Mouse (Mus musculus) hindbrain, embryonic 14.5 days (tissue): Measurements from ENCODE around the gene Pkib. TPM values are rescaled to one million over a fixed set of nuclear protein-coding genes. Genes with fewer than 3 reads are reported as not detected.

ENCODE experiments used
- ATAC-seq: fragments of 200-750 bp; cut with Nextera tagmentation; 2 replicates; pipeline ENCODE4 v1.8.0; 2017; ENCODE audit warnings: moderate number of reproducible peaks, mild to moderate bottlenecking, moderate TSS enrichment, moderate library complexity; ENCODE audit not compliant: low FRiP score
- DNase-seq: peaks from one replicate; pipeline ENCODE4 v3.0.0-alpha.2; 2015; ENCODE audit warnings: low spot score
- H3K27ac ChIP-seq: fragments of 300-500 bp; sonication (generic); 2 replicates; pipeline ENCODE4 v1.5.1; 2014; ENCODE audit warnings: mild to moderate bottlenecking, moderate library complexity
- H3K27me3 ChIP-seq: fragments of 300-500 bp; sonication (generic); 2 replicates; pipeline ENCODE4 v1.6.1; 2014; ENCODE audit warnings: mild to moderate bottlenecking, low read length, mixed read lengths; ENCODE audit not compliant: control insufficient read depth, insufficient read depth
- H3K36me3 ChIP-seq: fragments of 300-500 bp; sonication (generic); replicated peaks from 2 replicates; pipeline ENCODE4 v1.6.1; 2014; ENCODE audit not compliant: control insufficient read depth, insufficient read depth
- H3K4me1 ChIP-seq: fragments of 300-500 bp; sonication (generic); replicated peaks from 2 replicates; pipeline ENCODE4 v1.6.1; 2014; ENCODE audit warnings: antibody characterized with exemption, low read length, mixed read lengths; ENCODE audit not compliant: control insufficient read depth, insufficient read depth
- H3K4me2 ChIP-seq: fragments of 300-500 bp; sonication (generic); replicated peaks from 2 replicates; pipeline ENCODE4 v1.6.1; 2014; ENCODE audit warnings: mild to moderate bottlenecking, moderate library complexity
- H3K4me3 ChIP-seq: fragments of 300-500 bp; sonication (generic); replicated peaks from 2 replicates; pipeline ENCODE4 v1.5.1; 2014; ENCODE audit warnings: mild to moderate bottlenecking, low read length
- H3K9ac ChIP-seq: fragments of 300-500 bp; sonication (generic); 2 replicates; pipeline ENCODE4 v1.6.1; 2014
- H3K9me3 ChIP-seq: fragments of 300-500 bp; sonication (generic); 2 replicates; pipeline ENCODE4 v1.6.1; 2016; ENCODE audit warnings: low read length; ENCODE audit not compliant: control insufficient read depth
- WGBS: fragments of 180-500 bp; shearing (Covaris S2); extraction: QIAGEN DNeasy Blood & Tissue Kit; methylation state at CpG from one replicate; pipeline ENCODE4 v1.1.7; 2014; 5-methylcytosine and 5-hydroxymethylcytosine counted together
- polyA plus RNA-seq: library from polyadenylated mRNA; unstranded; fragments of >200 nt; fragmentation: Nextera tagmentation; extraction: Ambion mirVana; gene quantifications from 2 replicates; pipeline ENCODE4 v1.2.1, GENCODE M21; 2014

The Pkib gene
- polyA plus RNA-seq, 1 experiment from 2014 or later = 2.1 TPM

DNA sequence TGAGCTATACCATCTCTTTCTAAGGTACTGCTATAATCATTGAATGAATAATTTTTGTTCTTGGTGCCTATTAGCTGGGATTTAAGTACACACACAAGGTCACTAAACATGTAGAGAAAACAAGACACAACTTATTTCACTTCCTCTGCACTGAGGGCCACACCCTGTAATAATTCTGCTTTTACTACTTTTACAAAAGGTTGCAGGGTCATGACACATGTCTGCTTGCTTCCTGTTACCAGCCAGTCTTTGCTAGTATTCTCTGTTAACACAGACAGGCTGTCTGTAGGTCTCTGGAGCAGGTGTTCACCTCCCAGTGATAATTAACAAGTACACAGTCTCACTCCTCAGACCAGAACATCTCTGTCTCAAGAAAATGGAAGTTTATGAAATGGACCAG lies 113.7 kb downstream of the Pkib start:
- ATAC-seq (no peak), DNase-seq (no peak)
- H3K4me3 ChIP-seq = no peak overlapping the region
- H3K36me3 ChIP-seq = no peaks in the 10 kb centered on the region
- H3K4me2 ChIP-seq = no peak overlapping the region
- no peaks in the 10 kb centered on the region for H3K4me1 ChIP-seq
- no peaks in the 10 kb centered on the region for H3K27me3 ChIP-seq
- no peak overlapping the region for H3K27ac ChIP-seq
- H3K9ac ChIP-seq = no peak overlapping the region
- H3K9me3 ChIP-seq = no peaks in the 10 kb centered on the region

DNA sequence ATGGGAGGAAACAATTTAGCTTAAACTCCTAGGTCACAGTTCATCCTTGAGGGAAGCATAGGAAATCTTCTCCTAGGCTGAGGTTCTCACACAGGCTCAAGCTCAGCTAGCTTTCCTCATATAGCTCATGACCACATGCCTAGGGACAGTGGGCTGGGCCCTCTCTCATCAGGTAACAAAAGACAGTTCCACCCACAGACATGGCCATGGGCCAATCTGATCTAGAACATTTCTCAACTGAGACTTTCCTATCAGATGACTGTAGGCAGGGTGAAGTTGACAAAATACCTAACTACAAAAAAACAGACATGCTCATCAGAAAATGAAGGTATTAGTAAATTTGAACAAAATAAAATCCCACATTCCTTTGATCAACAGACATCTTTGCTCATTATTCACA lies 115.3 kb downstream of the Pkib start:
- ATAC-seq (no peak), DNase-seq (no peak)
- no peak overlapping the region for H3K4me3 ChIP-seq
- no peaks in the 10 kb centered on the region for H3K27me3 ChIP-seq
- no peak overlapping the region for H3K9ac ChIP-seq
- H3K36me3 ChIP-seq = no peaks in the 10 kb centered on the region
- H3K9me3 ChIP-seq = no peaks in the 10 kb centered on the region
- no peak overlapping the region for H3K27ac ChIP-seq
- no peak overlapping the region for H3K4me2 ChIP-seq
- H3K4me1 ChIP-seq = no peaks in the 10 kb centered on the region

DNA sequence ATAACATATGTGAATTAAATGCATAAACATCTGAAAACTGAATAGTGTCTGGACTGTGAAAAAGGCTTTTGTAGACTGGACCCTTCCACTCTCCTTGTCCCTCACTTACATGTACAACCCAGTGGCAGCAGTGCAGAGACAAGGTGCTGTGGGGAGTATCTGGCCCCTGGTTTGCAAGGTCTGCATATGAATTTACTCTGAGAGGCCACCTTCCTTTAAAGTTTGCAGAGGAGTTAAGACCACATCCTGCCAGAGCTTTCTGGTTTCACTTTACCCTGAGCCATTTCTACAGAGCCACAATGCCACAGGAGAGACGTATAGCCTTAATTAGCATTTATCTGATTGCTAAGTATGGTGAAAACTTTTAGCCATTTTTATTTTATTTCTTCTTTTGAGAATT lies 121.6 kb downstream of the Pkib start:
- Histone ChIP-seq H3K27me3 (no peaks in the 10 kb centered on the region), H3K9me3 (no peaks in the 10 kb centered on the region), H3K27ac (no peak overlapping the region), H3K4me3 (no peak overlapping the region), H3K36me3 (no peaks in the 10 kb centered on the region), H3K9ac (no peak overlapping the region), H3K4me1 (no peaks in the 10 kb centered on the region), H3K4me2 (no peak overlapping the region)
- DNase-seq (no peak), ATAC-seq (no peak)
- 81% methylated on average over 1 of the region's 1 CpGs for WGBS

DNA sequence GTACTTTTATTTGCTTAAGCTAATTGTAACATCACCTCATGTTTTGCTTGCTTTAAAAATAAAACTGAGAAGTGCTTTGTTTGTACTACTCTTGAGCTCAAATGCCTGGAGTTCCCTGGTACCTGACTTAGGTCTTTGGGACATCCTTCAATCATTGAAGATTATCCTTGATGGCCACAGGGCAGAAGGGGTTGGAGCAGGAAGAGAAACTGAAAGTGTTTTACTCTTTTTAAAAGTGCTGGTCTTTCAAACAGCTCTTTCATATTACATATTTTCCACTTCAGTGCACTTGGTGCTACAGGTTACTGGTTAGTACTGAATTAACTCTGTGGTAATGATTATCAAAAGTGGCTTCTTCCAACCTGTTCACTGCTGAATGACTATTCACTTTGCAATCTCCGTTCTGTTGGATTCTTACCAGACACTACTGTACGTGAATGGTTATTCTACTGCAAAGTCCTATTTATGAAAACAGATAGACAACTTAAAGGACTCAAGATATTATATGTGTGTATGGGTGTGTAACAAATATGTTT lies 123.5 kb downstream of the Pkib start:
- no peaks in the 10 kb centered on the region for H3K27me3 ChIP-seq
- no peaks in the 10 kb centered on the region for H3K9me3 ChIP-seq
- no peak overlapping the region for H3K4me2 ChIP-seq
- ATAC-seq (no peak), DNase-seq (no peak)
- no peak overlapping the region for H3K27ac ChIP-seq
- no peak overlapping the region for H3K9ac ChIP-seq
- H3K4me1 ChIP-seq = no peaks in the 10 kb centered on the region
- no peaks in the 10 kb centered on the region for H3K36me3 ChIP-seq
- 93% methylated on average over 2 of the region's 2 CpGs for WGBS
- no peak overlapping the region for H3K4me3 ChIP-seq

DNA sequence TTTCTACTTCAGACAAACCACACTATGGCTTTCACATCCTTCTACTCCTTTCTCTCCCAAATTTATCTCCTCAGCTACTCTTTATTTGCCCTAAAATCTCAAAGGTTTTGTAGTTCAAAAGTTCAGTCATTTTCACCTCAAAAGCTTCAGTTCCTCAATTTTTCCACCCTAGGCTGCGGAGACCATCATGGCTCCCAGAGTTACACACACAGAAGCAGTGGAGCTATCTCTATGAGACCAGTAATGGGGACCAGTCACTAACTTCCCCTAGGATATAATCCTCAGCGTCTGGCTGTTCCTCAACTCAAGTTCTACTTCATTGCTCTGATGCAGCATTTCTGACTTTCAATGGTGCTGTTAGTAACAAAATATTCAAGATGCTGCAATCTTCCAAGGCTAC lies 127.2 kb downstream of the Pkib start:
- H3K9me3 ChIP-seq = no peaks in the 10 kb centered on the region
- DNase-seq (no peak), ATAC-seq (no peak)
- no peaks in the 10 kb centered on the region for H3K27me3 ChIP-seq
- 93% methylated on average over 2 of the region's 2 CpGs for WGBS
- no peaks in the 10 kb centered on the region for H3K4me1 ChIP-seq
- no peak overlapping the region for H3K4me2 ChIP-seq
- no peak overlapping the region for H3K27ac ChIP-seq
- H3K9ac ChIP-seq = no peak overlapping the region
- H3K4me3 ChIP-seq = no peak overlapping the region
- no peaks in the 10 kb centered on the region for H3K36me3 ChIP-seq

DNA sequence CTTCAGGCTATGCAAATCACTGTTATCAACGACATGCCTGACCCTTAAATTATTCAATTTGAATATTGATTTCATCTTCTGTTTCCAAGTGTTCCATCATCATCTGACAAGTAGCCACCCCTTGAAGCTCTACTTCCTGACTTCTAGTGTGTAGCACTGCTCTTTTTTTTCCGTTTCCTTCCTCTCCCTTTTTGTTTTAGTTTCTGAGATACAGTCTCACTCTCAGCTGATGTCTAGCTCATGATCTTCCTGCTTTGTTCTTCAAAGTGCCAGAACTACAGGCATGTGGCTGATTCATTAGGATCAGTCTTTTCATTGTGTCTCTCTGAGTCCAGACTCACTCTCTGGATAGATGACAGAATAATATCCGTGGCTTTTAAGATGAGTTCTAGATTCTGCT lies 128.9 kb downstream of the Pkib start:
- Histone ChIP-seq H3K9ac (no peak overlapping the region), H3K36me3 (no peaks in the 10 kb centered on the region), H3K4me1 (no peaks in the 10 kb centered on the region), H3K4me3 (no peak overlapping the region), H3K27me3 (no peaks in the 10 kb centered on the region), H3K9me3 (no peaks in the 10 kb centered on the region), H3K27ac (no peak overlapping the region), H3K4me2 (no peak overlapping the region)
- ATAC-seq (no peak), DNase-seq (no peak)
- WGBS = 74% methylated on average over 3 of the region's 3 CpGs

DNA sequence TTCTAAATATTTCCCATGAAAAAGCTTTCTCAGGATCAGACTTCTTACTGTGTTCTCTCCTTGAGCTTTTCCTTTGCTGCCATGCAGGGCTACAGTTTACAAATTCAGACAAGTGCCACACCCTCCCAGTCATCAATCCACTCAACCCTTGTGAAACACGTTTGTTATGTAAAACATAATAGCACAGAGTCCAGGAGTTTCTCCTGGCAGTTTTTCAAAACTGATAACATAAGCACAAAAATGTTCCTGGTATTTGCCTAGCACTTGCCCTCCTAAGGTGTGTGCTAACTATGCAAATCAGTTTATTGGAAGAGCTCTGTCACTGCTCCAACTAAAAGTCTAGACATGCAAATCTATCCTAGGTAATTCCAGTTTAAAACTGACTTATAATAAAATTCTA lies 131.3 kb downstream of the Pkib start:
- no peak for ATAC-seq
- H3K36me3 ChIP-seq = no peaks in the 10 kb centered on the region
- H3K9me3 ChIP-seq = no peaks in the 10 kb centered on the region
- no peaks in the 10 kb centered on the region for H3K4me1 ChIP-seq
- 35% methylated on average over 1 of the region's 1 CpGs for WGBS
- H3K9ac ChIP-seq = no peak overlapping the region
- no peak for DNase-seq
- no peak overlapping the region for H3K4me2 ChIP-seq
- no peak overlapping the region for H3K4me3 ChIP-seq
- H3K27ac ChIP-seq = no peak overlapping the region
- H3K27me3 ChIP-seq = no peaks in the 10 kb centered on the region

DNA sequence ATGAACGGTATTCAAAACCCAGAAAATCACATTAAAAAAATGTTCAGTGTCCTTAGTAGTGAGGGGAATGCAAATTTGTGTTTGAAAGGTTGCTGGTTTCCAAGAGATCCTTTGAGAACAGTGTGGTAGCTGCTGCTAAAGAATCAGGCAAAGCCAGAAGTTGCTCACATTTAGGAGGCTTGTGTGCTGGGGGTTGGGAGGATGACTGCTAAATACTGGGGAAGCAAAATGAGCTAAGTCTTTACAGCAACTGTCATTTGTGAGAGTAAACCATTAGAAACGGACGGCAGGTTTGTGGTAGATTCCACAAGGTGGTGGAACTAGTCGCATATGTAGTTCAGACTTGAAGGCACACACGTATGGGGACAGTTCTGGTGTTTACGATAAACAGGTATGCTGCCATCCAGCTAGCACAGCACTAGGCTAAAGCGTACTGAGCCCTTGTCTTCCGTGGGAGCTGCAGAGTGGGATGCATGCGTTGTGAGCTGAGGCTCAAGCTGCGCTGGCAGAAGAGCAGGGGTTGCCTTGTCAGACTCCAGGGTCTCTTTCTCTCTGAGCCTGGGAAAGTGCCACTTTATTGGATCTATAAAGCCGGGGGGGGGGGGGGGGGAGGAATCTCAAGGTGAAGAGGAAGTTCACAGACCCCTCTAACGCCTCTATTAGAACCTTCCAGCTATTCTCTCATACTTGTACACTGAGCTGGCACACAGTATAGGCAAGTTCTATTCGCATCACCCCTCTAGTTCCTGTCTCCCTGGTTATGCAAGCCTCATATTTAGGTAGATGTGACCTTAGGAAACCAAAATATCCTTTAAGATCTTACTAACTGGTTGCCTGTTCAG lies 151.7 kb downstream of the Pkib start:
- Histone ChIP-seq H3K4me3 (no peak overlapping the region), H3K4me1 (peaks cover 10% of the 10 kb centered on the region), H3K9ac (peak overlapping the region; percentile 9; the same call in 1 of the 2 replicates), H3K9me3 (no peaks in the 10 kb centered on the region), H3K27ac (peak overlapping the region; percentile 78), H3K4me2 (peak overlapping the region; percentile 50), H3K36me3 (no peaks in the 10 kb centered on the region), H3K27me3 (no peaks in the 10 kb centered on the region)
- peak; percentile 58 for DNase-seq
- WGBS = 12% methylated on average over 12 of the region's 13 CpGs
- ATAC-seq = peak; percentile 67

DNA sequence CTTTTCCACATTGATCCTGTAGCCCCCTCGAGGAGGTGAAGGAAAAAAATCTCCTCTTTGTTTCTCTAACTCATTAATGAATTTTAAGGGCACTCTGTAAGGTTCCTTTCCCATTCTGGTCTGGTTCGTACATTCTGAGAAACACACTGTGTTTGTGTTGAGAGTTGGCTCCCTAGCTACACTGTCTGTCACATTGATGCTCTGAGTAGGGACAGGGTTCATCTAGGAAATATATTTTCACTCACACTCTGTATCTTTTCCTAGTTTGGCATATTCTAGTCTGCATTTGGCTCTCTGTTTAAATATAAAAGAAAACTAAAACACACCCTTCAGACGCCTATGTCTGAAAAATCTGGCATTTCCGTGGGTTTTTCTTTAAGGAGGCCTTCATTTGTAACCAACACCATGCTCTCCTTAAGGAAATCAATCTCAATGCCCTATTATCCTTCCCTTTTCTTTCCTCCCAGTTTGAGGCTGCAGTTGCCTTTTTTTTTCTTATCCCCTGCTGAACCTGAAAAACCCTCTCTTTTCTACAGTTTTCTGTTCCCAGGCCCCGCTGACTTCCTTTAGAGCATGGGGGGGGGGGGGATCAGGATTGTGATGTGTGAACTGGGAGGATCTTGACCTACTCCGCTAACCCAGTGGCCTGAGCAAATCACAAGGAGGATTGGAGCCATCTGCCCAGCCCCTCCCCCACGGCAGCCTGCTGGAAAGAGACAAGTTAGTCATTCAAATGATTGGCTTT lies 152.5 kb downstream of the Pkib start:
- Histone ChIP-seq H3K9ac (peak overlapping the region; percentile 54), H3K27me3 (no peaks in the 10 kb centered on the region), H3K4me3 (peak overlapping the region; percentile 29), H3K27ac (peak overlapping the region; percentile 78), H3K4me1 (peaks cover 10% of the 10 kb centered on the region), H3K9me3 (no peaks in the 10 kb centered on the region), H3K4me2 (peak overlapping the region; percentile 50), H3K36me3 (no peaks in the 10 kb centered on the region)
- 5% methylated on average over 7 of the region's 7 CpGs for WGBS
- peak; percentile 89 for DNase-seq
- ATAC-seq = peak; percentile 89
